Mouse (Mus musculus): ENCODE measurements around the gene Arhgap10.

DNA sequence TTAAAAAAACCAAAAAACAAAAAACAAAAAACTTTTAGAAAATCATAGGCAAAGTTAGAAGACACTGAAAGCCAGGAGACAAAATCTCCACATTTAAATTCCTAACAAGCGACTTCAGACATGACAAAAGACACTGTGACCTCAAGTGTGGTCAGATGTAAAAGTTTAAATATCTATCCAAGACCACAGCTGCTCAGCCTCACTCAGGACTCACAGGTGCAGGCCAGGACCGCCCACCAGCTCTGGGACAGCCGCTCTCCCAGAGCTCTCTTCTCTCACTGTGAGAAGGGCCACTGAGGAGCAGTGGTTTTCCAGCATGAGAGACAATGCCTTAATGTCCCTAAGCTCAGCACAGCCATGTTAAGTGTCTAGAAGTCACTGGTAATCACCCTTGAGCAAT, 7.3 kb downstream of the Arhgap10 start:
- TF ChIP-seq POLR2A (IDR thresholded peaks at IDR 0.05; ENCODE audit: low read depth, low read length): no peak
- no peak for TF ChIP-seq CTCF (IDR thresholded peaks at IDR 0.05; ENCODE audit: extremely low read depth, insufficient read length, insufficient replicate concordance, low read depth, low read length)
